Mouse (Mus musculus) lung, embryonic 15.5 days (tissue): ENCODE measurements around the gene Trappc1. TPM values are rescaled to one million over a fixed set of nuclear protein-coding genes. Genes with fewer than 3 reads are reported as not detected.
A peak's percentile ranks its signal among the peaks of the same experiment; 100 is the strongest.

Source experiments
- ATAC-seq: fragments of 200-750 bp; cut with Nextera tagmentation; 2 replicates; pipeline ENCODE4 v1.8.0; 2017; ENCODE audit warnings: moderate number of reproducible peaks, borderline replicate concordance; ENCODE audit not compliant: low FRiP score, low TSS enrichment; ENCODE audit errors: extremely low read depth
- H3K27ac ChIP-seq: fragments of 300-500 bp; sonication (generic); 2 replicates; pipeline ENCODE4 v1.5.1; 2015; ENCODE audit warnings: moderate library complexity, mild to moderate bottlenecking, inconsistent platforms
- H3K27me3 ChIP-seq: fragments of 300-500 bp; sonication (generic); 2 replicates; pipeline ENCODE4 v1.6.1; 2015; ENCODE audit warnings: inconsistent platforms
- H3K36me3 ChIP-seq: fragments of 300-500 bp; sonication (generic); 2 replicates; pipeline ENCODE4 v1.6.1; 2015; ENCODE audit warnings: inconsistent platforms
- H3K4me1 ChIP-seq: fragments of 300-500 bp; sonication (generic); 2 replicates; pipeline ENCODE4 v1.6.1; 2015; ENCODE audit warnings: inconsistent platforms
- H3K4me2 ChIP-seq: fragments of 300-500 bp; sonication (generic); 2 replicates; pipeline ENCODE4 v1.6.1; 2015; ENCODE audit warnings: inconsistent platforms, mild to moderate bottlenecking, moderate library complexity
- H3K4me3 ChIP-seq: fragments of 300-500 bp; sonication (generic); 2 replicates; pipeline ENCODE4 v1.5.1; 2015; ENCODE audit warnings: mild to moderate bottlenecking, inconsistent platforms
- H3K9ac ChIP-seq: fragments of 300-500 bp; sonication (generic); 2 replicates; pipeline ENCODE4 v1.6.1; 2015; ENCODE audit warnings: inconsistent platforms
- H3K9me3 ChIP-seq: fragments of 300-500 bp; sonication (generic); 2 replicates; pipeline ENCODE4 v1.6.1; 2016; ENCODE audit warnings: inconsistent platforms
- WGBS: fragments of 180-500 bp; shearing (Covaris S2); methylation state at CpG from one replicate; pipeline ENCODE4 v1.1.7; 2015; 5-methylcytosine and 5-hydroxymethylcytosine counted together
- polyA plus RNA-seq: library from polyadenylated mRNA; unstranded; fragments of >200 nt; fragmentation: Nextera tagmentation; extraction: Ambion mirVana; gene quantifications from 2 replicates; pipeline ENCODE4 v1.2.1, GENCODE M21; 2015

The Trappc1 gene
- polyA plus RNA-seq, 1 experiment from 2014 or later = 150 TPM

DNA sequence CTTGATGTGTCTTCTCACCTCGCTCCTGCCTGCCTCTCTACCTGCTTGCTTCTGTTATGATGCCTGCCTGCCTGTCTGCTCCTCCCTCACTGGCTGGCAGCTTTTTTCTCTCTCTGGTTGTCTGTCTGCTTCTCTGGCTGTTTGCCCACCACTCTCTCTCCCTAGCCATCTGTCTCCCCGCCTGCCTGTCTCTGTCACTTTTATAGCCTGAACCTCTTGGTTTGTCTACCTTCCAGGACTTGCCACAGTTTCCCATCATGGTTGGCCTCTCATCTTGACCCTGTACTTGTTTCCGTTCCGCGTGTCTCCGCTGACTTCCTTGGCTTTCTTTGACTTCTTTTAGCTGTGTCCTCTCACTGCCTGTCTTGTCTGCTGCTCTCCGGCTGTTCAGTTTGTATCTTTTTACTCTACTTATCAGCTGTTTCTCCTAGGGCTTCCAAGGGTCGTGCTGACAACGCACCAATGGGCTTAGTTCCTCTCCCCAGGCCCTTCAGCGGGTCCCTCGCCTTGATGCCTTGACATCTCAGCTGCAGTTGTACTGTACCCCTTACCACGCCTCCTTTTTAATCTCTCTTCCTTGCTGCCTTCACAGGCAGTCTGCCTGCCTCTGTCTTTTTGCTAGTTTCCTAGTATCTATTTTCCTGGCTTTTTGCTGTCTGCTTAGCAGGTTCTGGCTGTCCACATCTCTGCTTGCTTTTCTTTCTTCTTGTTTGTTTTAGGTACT is 48.4 kb downstream of the Trappc1 start:
- peak overlapping the region; percentile 17; the same call in 1 of the 2 replicates for H3K4me2 ChIP-seq
- H3K9me3 ChIP-seq = no peaks in the 10 kb centered on the region
- ATAC-seq = no peak
- H3K4me1 ChIP-seq = peaks cover 37% of the 10 kb centered on the region
- no peak overlapping the region for H3K4me3 ChIP-seq
- H3K9ac ChIP-seq = no peak overlapping the region
- H3K36me3 ChIP-seq = peaks cover 25% of the 10 kb centered on the region; the same call in 1 of the 2 replicates
- peak overlapping the region; percentile 85 for H3K27ac ChIP-seq
- WGBS = 30% methylated on average over 12 of the region's 12 CpGs
- H3K27me3 ChIP-seq = no peaks in the 10 kb centered on the region

DNA sequence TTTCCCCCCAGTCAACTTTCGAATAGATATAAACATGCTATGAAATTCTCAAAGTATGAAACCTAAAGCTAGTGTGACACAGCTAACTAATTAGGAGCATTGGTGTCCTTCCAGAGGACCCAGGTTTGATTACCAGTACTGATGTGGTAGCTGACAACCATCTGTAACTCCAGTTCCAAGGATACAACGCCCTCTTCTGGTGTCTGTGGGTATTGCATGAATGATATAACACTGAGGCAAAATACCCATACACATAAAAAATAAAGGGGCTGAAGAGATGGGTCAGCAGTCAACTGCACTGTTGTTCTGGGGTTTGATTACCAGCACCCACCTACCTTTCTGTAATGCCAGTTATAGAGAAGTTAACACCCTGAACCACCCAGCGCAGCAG is 49.0 kb downstream of the Trappc1 start:
- WGBS = 50% methylated on average over 3 of the region's 3 CpGs
- H3K4me2 ChIP-seq = 0 out of 2 replicates have a peak overlapping the region, but pooled peaks have one; percentile 17

DNA sequence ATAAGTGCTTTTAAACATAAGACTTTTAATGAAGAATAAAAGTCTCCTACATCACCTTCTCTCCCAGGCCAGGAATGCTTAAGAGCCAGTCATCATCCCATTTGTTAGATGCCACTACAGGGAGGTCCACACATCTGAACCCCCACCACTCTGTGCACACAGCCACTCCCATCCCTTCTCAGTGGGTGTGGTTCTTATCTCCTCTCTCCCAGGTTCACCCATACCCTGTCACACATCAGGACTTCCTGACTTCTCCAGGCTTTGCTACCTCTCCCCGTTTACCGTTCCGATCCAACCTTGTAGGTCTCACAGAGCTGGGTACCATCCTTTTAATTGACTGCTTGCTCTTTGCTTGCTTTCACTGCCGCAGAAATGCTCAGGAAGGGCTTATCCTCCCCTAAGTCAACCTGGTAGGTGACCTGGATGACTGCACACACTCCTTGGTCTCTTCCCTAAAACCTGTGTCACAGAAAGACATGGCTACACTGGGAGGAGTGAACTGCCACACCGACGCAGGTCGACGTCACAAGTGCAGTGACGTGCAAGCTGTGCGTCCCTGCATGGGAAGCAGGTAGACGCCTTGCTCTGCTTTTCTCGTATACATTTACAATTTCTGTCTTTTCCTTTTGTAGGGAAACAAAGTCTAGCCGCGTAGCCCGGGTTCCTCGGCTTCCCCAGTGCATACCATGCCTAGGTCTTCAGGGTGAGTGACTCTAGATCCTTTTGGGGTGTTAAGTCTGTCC is 49.6 kb downstream of the Trappc1 start:
- Histone ChIP-seq H3K27me3 (no peaks in the 10 kb centered on the region), H3K4me2 (no peak overlapping the region), H3K4me1 (peaks cover 30% of the 10 kb centered on the region), H3K9me3 (no peaks in the 10 kb centered on the region), H3K36me3 (peaks cover 30% of the 10 kb centered on the region; the same call in 1 of the 2 replicates), H3K4me3 (no peak overlapping the region), H3K27ac (no peak overlapping the region), H3K9ac (no peak overlapping the region)
- 89% methylated on average over 16 of the region's 16 CpGs for WGBS
- no peak for ATAC-seq

More for the DNA sequence above, 49.0 kb downstream of the Trappc1 start:
- Histone ChIP-seq H3K36me3 (peaks cover 30% of the 10 kb centered on the region; the same call in 1 of the 2 replicates), H3K27me3 (no peaks in the 10 kb centered on the region), H3K27ac (peak overlapping the region; percentile 41; the same call in 1 of the 2 replicates), H3K9me3 (no peaks in the 10 kb centered on the region), H3K4me1 (peaks cover 33% of the 10 kb centered on the region), H3K9ac (no peak overlapping the region), H3K4me3 (no peak overlapping the region)
- ATAC-seq = no peak

Other genes starting within 250 kb of the Trappc1 start
- gene Vamp2, start 235.5 kb upstream of the Trappc1 start, polyA plus RNA-seq = 61.6 and 66.6 TPM in 2 replicates
- 21.7 and 24.0 TPM in 2 replicates for gene Per1, start 228.8 kb upstream of the Trappc1 start, polyA plus RNA-seq
- 0.52 and 0.60 TPM in 2 replicates for gene Hes7, start 203.6 kb upstream of the Trappc1 start, polyA plus RNA-seq
- 0.36 and 0.57 TPM in 2 replicates for gene 9130213A22Rik, start 201.4 kb upstream of the Trappc1 start, polyA plus RNA-seq
- 0.16 and 0.53 TPM in 2 replicates for gene Aloxe3, start 198.1 kb upstream of the Trappc1 start, polyA plus RNA-seq
- gene Alox12b, start 167.0 kb upstream of the Trappc1 start, polyA plus RNA-seq = not detected in 2 replicates
- gene Alox8, start 126.1 kb upstream of the Trappc1 start, polyA plus RNA-seq = 0.29 and 0.67 TPM in 2 replicates
- 0.07 and 0.08 TPM in 2 replicates for gene Gucy2e, start 86.9 kb upstream of the Trappc1 start, polyA plus RNA-seq
- 24.3 and 24.6 TPM in 2 replicates for gene Cntrob, start 205 bp upstream of the Trappc1 start, polyA plus RNA-seq
- gene Kcnab3, start 2.3 kb downstream of the Trappc1 start, polyA plus RNA-seq = 0.74 and 1.1 TPM in 2 replicates
- gene Rnf227, start 16.5 kb downstream of the Trappc1 start, polyA plus RNA-seq = 12.0 and 14.8 TPM in 2 replicates
- 56.7 and 59.4 TPM in 2 replicates for gene Chd3, start 45.4 kb downstream of the Trappc1 start, polyA plus RNA-seq
- gene Naa38, start 71.5 kb downstream of the Trappc1 start, polyA plus RNA-seq = 151 and 168 TPM in 2 replicates
- gene Cyb5d1, start 71.7 kb downstream of the Trappc1 start, polyA plus RNA-seq = 28.4 and 31.5 TPM in 2 replicates
- 46.7 and 49.8 TPM in 2 replicates for gene Tmem88, start 74.3 kb downstream of the Trappc1 start, polyA plus RNA-seq
- 22.7 and 23.4 TPM in 2 replicates for gene Kdm6b, start 89.7 kb downstream of the Trappc1 start, polyA plus RNA-seq
- gene Dnah2, start 225.1 kb downstream of the Trappc1 start, polyA plus RNA-seq = 1.1 and 1.2 TPM in 2 replicates
- 8.5 and 8.8 TPM in 2 replicates for gene Efnb3, start 236.2 kb downstream of the Trappc1 start, polyA plus RNA-seq